Mouse (Mus musculus) thymus, adult 2 months (tissue): ENCODE measurements at regions not wholly inside any gene's neighbourhood (a gene's known extent, or its start where the extent isn't known, plus 50 kb on each side); places are given as distances from the start of the nearest gene placed in this dataset.
A peak's percentile ranks its signal among the peaks of the same experiment; 100 is the strongest.

Experiments used
- DNase-seq: peaks from one replicate; pipeline ENCODE4 v3.0.0; 2021
- H3K27ac ChIP-seq: fragments of 200-500 bp; 2 replicates; pipeline ENCODE4 v1.5.1; 2012; ENCODE audit warnings: low read length, control low read depth; ENCODE audit not compliant: control insufficient read depth, insufficient read depth
- H3K27me3 ChIP-seq: fragments of 200-500 bp; 2 replicates; pipeline ENCODE4 v1.6.1; 2012; ENCODE audit warnings: mild to moderate bottlenecking, low read length, moderate library complexity, mixed read lengths; ENCODE audit not compliant: control insufficient read depth, insufficient read depth
- H3K36me3 ChIP-seq: fragments of 200-500 bp; 2 replicates; pipeline ENCODE4 v1.6.1; 2012; ENCODE audit warnings: mild to moderate bottlenecking, low read length, moderate library complexity; ENCODE audit not compliant: control insufficient read depth, insufficient read depth
- H3K4me1 ChIP-seq: fragments of 200-500 bp; replicated peaks from 2 replicates; pipeline ENCODE4 v1.6.1; 2012; ENCODE audit warnings: low read length; ENCODE audit not compliant: control insufficient read depth, insufficient read depth
- H3K4me3 ChIP-seq: fragments of 200-500 bp; 2 replicates; pipeline ENCODE4 v1.5.1; 2012; ENCODE audit warnings: mild to moderate bottlenecking, low read length, control low read depth, moderate library complexity; ENCODE audit not compliant: control insufficient read depth, insufficient read depth
- CTCF ChIP-seq: fragments of 200-500 bp; IDR thresholded peaks from 2 replicates; pipeline ENCODE4 v1.5.1; 2012; ENCODE audit warnings: mild to moderate bottlenecking, control low read depth, low read length, moderate library complexity, borderline replicate concordance; ENCODE audit not compliant: control insufficient read depth, poor library complexity, insufficient read depth; ENCODE audit errors: extremely low read depth
- POLR2A ChIP-seq: fragments of 200-500 bp; IDR thresholded peaks from 2 replicates; pipeline ENCODE4 v1.6.1; 2012; ENCODE audit warnings: mild to moderate bottlenecking, low read length, control low read depth, moderate library complexity; ENCODE audit not compliant: control insufficient read depth, poor library complexity, insufficient read depth; ENCODE audit errors: extremely low read depth
- WGBS: fragments of 180-500 bp; shearing (Covaris S2); methylation state at CpG from one replicate; pipeline ENCODE4 v1.1.7; 2018; 5-methylcytosine and 5-hydroxymethylcytosine counted together

DNA sequence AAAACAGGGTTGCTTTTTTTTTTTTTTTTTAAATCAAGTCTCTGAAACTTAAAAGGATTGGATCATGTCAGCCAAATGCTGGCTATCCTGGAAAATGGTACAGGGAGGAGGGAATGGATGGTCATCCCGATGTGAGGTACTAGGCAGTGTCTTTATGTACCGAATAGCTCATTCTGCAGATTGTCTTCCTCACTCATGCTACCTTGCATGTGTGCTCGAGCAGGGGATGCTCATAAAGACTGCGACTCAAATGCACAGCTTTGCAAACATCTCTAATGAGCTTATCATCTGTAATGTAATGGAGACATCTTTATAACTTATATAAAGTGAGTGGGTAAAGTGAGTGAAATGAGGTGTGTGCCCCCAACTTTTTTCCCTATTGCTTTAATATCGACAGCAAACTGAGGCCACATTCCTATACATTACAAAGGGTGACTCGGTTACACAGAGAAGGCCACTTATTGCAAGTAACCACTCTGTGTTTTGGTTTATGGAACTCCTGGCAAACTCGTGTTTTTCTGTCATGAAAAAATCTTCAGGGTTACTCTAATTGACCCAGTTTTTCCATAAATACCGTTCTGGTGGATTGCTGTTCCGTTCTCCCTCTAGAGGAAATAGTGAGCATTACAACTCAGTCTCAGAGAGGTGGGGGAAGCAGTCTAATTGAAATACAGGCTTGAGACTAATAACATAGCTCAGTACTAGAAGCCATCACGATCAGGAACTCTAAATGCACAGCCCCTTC lies 319.4 kb upstream of the Dcn start:
- no peak overlapping the region for H3K27ac ChIP-seq
- peak; percentile 11 for DNase-seq
- no peaks in the 10 kb centered on the region for H3K4me1 ChIP-seq
- H3K4me3 ChIP-seq, result no peak overlapping the region
- H3K36me3 ChIP-seq, result no peaks in the 10 kb centered on the region
- WGBS, result 54% methylated on average over 10 of the region's 10 CpGs
- no peaks in the 10 kb centered on the region for H3K27me3 ChIP-seq
- TF ChIP-seq CTCF (no peak), POLR2A (no peak)

DNA sequence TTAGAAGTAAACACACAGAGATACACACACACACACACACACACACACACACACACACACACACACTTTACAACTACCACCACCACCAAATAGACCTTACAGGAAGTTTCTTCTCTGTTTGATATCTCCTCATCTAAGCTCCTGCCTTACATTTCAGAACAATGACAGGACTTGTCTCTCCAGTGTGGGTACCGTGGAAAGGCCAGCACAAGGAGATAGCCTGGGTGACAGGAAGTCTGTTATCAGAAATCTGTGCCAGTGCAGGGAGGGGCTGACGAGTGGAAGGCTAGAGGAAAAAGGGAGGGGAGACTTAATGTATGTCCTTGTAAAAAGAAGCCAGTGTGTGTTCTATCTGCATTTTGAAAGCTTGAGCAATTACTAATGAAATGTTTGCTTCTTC lies 318.5 kb upstream of the Dcn start:
- Histone ChIP-seq H3K36me3 (no peaks in the 10 kb centered on the region), H3K4me3 (no peak overlapping the region), H3K27ac (no peak overlapping the region), H3K4me1 (no peaks in the 10 kb centered on the region), H3K27me3 (no peaks in the 10 kb centered on the region)
- peak; percentile 1 for DNase-seq
- TF ChIP-seq CTCF, result no peak
- TF ChIP-seq POLR2A, result no peak
- WGBS, result 4% methylated on average over 2 of the region's 2 CpGs

DNA sequence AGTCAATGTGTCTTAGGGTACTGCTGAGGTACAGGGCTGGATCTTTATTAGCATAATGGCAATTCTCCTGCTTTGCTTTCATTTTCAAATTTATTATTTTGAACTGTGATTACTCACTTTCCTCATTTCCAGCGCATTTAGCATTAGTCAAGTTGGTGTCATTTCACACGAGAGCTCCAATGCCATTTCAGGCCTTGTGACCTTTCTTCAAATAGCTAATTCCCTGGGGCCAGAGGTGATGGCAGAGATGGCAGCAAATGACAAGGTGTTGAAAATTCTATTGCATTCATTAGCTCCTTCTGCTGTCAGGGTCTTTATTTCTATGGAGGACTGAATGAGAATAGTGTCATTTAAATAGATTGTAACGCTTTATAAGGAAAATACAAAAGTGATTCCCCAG lies 300.9 kb upstream of the Dcn start:
- no peak overlapping the region for H3K27ac ChIP-seq
- TF ChIP-seq POLR2A (no peak), CTCF (no peak)
- H3K27me3 ChIP-seq, result no peaks in the 10 kb centered on the region
- DNase-seq, result no peak
- 90% methylated on average over 3 of the region's 3 CpGs for WGBS
- H3K36me3 ChIP-seq, result no peaks in the 10 kb centered on the region
- no peak overlapping the region for H3K4me3 ChIP-seq
- H3K4me1 ChIP-seq, result no peaks in the 10 kb centered on the region

DNA sequence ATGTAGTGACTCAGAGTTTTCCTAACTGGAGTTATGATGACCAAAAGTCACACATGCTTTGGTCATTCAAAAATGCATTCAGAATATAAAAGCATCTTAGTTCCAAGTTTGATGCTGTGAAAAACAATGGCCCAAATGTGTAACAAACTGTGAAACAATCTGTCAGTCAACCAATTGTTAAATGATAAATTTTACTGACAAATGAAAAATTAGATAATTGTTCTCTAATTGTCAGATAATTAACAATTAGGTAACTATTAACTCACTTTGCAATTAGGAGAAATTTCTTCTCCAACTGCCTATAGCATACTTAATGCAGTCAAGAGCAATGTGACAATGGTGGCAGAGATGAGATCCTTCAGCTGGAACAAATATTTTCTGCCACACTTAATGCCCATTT lies 289.7 kb upstream of the Dcn start:
- no peak for TF ChIP-seq POLR2A
- no peaks in the 10 kb centered on the region for H3K4me1 ChIP-seq
- H3K27me3 ChIP-seq, result no peaks in the 10 kb centered on the region
- no peak overlapping the region for H3K4me3 ChIP-seq
- H3K27ac ChIP-seq, result no peak overlapping the region
- no peak for DNase-seq
- H3K36me3 ChIP-seq, result no peaks in the 10 kb centered on the region

DNA sequence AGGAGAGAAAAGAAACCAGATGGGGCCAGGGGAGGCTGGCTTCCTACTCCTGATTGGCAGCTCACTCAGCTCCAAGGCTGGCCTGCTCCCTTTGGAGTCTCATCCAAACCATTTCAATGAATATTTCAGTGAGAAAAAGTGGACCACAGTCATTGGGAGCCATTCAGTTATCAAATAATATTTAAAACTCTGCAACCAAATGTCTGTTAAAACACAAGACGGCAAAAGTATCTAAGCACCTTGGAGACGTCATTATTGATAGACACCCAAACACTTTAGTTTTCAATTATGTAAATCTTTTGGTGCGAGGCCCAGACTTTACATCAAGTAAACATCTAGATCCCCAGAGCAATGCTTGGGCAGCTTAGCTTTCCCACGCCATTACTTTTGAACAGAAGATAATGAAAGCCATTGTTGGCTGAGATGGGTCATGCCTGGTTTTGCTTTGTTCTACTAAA lies 268.1 kb upstream of the Dcn start:
- DNase-seq, result no peak
- H3K36me3 ChIP-seq, result no peaks in the 10 kb centered on the region
- H3K27ac ChIP-seq, result no peak overlapping the region
- no peaks in the 10 kb centered on the region for H3K27me3 ChIP-seq
- 97% methylated on average over 4 of the region's 4 CpGs for WGBS
- no peak overlapping the region for H3K4me3 ChIP-seq
- TF ChIP-seq POLR2A (no peak), CTCF (no peak)
- no peaks in the 10 kb centered on the region for H3K4me1 ChIP-seq

DNA sequence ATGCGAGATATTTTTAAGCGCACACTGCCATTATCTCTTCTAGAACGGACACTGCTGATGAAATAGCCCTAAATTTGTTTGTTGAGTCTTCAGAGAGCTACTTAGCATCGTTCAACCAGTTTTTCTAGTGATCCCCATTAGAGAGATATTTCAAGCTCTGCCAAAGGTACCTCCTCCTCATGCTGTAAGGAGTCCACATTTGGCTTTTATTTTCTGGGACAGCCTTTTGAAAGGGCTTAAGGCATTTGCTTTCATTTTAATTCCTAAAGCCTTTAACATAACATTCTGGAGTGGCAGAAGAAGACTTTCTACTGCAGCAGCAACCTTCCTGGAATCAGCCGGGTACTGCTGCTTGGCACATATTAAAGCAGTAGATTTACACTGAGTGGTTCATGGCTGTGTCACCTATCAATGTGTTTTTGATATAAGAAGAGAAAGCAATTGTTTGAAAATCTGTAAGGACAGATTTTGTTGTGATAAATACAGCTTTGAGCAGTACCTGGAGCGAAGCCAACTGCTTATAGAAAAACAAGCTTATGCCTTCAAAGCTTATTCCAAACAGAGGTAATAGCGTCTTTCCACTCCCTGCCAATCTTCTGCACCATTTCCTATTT lies 267.5 kb upstream of the Dcn start:
- Histone ChIP-seq H3K4me3 (no peak overlapping the region), H3K27me3 (no peaks in the 10 kb centered on the region), H3K4me1 (no peaks in the 10 kb centered on the region), H3K36me3 (no peaks in the 10 kb centered on the region), H3K27ac (no peak overlapping the region)
- no peak for DNase-seq
- TF ChIP-seq POLR2A (no peak), CTCF (no peak)
- WGBS, result 91% methylated on average over 7 of the region's 7 CpGs

DNA sequence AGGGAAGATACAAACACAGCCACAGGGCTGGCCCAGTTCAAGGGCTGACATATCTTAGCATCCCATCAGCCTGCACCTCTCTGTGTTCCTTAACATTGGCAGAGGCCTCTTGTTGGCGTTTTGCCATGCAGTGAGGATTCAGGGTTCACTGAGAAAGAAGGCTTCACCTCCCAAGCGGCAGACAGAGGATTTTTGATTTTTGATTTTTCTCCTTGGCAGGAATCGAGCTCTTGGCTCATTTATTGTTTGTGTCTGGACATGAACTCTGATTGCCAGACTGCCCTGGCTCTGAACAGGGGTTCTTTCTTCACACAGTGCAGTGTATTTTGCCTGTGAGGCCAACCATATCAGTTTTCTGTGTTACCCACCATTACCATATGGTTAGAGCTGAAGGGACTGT lies 259.9 kb upstream of the Dcn start:
- WGBS, result 86% methylated on average over 3 of the region's 3 CpGs
- Histone ChIP-seq H3K4me1 (no peaks in the 10 kb centered on the region), H3K36me3 (no peaks in the 10 kb centered on the region), H3K27me3 (no peaks in the 10 kb centered on the region), H3K27ac (no peak overlapping the region), H3K4me3 (no peak overlapping the region)
- no peak for DNase-seq
- TF ChIP-seq CTCF (no peak), POLR2A (no peak)
